Comparison of ENCODE assay signal across 16 mouse cellular contexts in genomic region chr8:72365016-72365415, GRCm38 (mm10). TPM values are rescaled to one million over a fixed set of nuclear protein-coding genes. Genes with fewer than 3 reads are reported as not detected.
DNase-seq lines count a peak whose midpoint lies in the region; ATAC-seq and TF ChIP-seq lines count a peak whose summit lies in the region.
"Had no signal": no experiment of that assay in that cellular context is flagged by ENCODE, and none has a peak within 500 bp of the region (broad histone marks: within the 10 kb centered on the region; RNA-seq: fewer than 3 reads in every experiment).

No protein-coding gene starts in this region.

- H3K27me3 ChIP-seq in splenic B cell, adult 2 months (ENCODE audit: control insufficient read depth, insufficient read depth, low read length, poor library complexity, severe bottlenecking), result no peaks in the 10 kb centered on the region
- H3K27me3 ChIP-seq: neural tube, embryonic 12.5 days; Patski; stomach, embryonic 15.5 days had no signal

- no peak for ATAC-seq in megakaryocyte, adult 5-6 weeks (ENCODE audit: poor library complexity, severe bottlenecking)

- DNase-seq in adrenal gland, postnatal 14 days, result peak; percentile 29
- DNase-seq in adrenal gland, postnatal 4 days (ENCODE audit: low spot score in 2 of 2), result no peak
- DNase-seq in left cerebral cortex, adult 2 months (ENCODE audit: extremely low spot score in 1 of 2, low spot score in 2 of 2), result no peak
- DNase-seq in left cerebral cortex, postnatal 10 days (ENCODE audit: extremely low spot score in 1 of 2, low spot score in 2 of 2), result no peak
- DNase-seq in thymus, postnatal 4 days, result peak; percentile 19
- no peak for DNase-seq in thymus, postnatal 14 days
- DNase-seq in splenic B cell, adult 2 months (ENCODE audit: low read depth, low spot score), result peak; percentile 66
- DNase-seq: cerebellum, postnatal 10 days; gastrocnemius, postnatal 14 days; heart, postnatal 4 days had no signal

- intact Hi-C loops in left cerebral cortex, adult 2 months (cut with DNase I), result loop anchor here (5.0 kb wide), 1 partner anchor 188 kb away; no protein-coding TSS in a partner anchor
- intact Hi-C loops in left cerebral cortex, postnatal 10 days (cut with DNase I), result loop anchor here (5.0 kb wide), 2 partner anchors 103 to 188 kb away; no protein-coding TSS in a partner anchor

- H3K4me3 ChIP-seq in left cerebral cortex, adult 2 months, result no peak overlapping the region
- H3K4me3 ChIP-seq: limb, embryonic 10.5 days; neural tube, embryonic 12.5 days; stomach, embryonic 15.5 days had no signal

- peak overlapping the region; percentile 30 for H3K27ac ChIP-seq in left cerebral cortex, adult 2 months
- H3K27ac ChIP-seq: hindbrain, postnatal 0 days; limb, embryonic 10.5 days; neural tube, embryonic 12.5 days; stomach, embryonic 15.5 days had no signal

- peaks cover 2% of the 10 kb centered on the region; the same call in 1 of the 2 replicates for H3K36me3 ChIP-seq in splenic B cell, adult 2 months (ENCODE audit: control insufficient read depth, insufficient read depth, low read length, poor library complexity, severe bottlenecking)

- TF ChIP-seq CTCF in left cerebral cortex, adult 2 months (IDR thresholded peaks at IDR 0.05), result no peak

RNA-seq across cellular contexts. Expression of gene Klf2, which starts 46.2 kb away (rescaled TPM):
- 73.8 and 95.6 TPM in 2 replicates for total RNA-seq in adrenal gland, postnatal 14 days (2021)
- total RNA-seq in adrenal gland, postnatal 4 days (2021), result 10 to 100 TPM; 40.6 to 41.4 TPM
- total RNA-seq in left cerebral cortex, adult 2 months (2021), result 10 to 100 TPM; 17.1 to 32.3 TPM
- 10 to 100 TPM; 15.4 to 18.9 TPM for total RNA-seq in left cerebral cortex, postnatal 10 days (2021)
- total RNA-seq in megakaryocyte, adult 5-6 weeks (2015), result 70.6 and 72.1 TPM in 2 replicates
- 18.9 and 25.5 TPM in 2 replicates for total RNA-seq in megakaryocyte, adult 5-6 weeks (2017)

RNA-seq across cellular contexts. Expression of gene Eps15l1, which starts 56.2 kb away (rescaled TPM):
- total RNA-seq in adrenal gland, postnatal 14 days (2021), result 49.9 and 53.9 TPM in 2 replicates
- total RNA-seq in adrenal gland, postnatal 4 days (2021), result 10 to 100 TPM; 69.9 to 70.8 TPM
- 10 to 100 TPM; 66.4 to 73.0 TPM for total RNA-seq in left cerebral cortex, adult 2 months (2021)
- 10 to 100 TPM; 69.6 to 72.0 TPM for total RNA-seq in left cerebral cortex, postnatal 10 days (2021)
- total RNA-seq in megakaryocyte, adult 5-6 weeks (2015), result 45.7 and 53.4 TPM in 2 replicates
- total RNA-seq in megakaryocyte, adult 5-6 weeks (2017), result 41.9 and 46.5 TPM in 2 replicates

RNA-seq across cellular contexts. Expression of gene Gm10282, which starts 60.0 kb away (rescaled TPM):
- 16.0 and 16.8 TPM in 2 replicates for total RNA-seq in adrenal gland, postnatal 14 days (2021)
- total RNA-seq in adrenal gland, postnatal 4 days (2021), result 10 to 100 TPM; 30.9 to 31.2 TPM
- total RNA-seq in left cerebral cortex, adult 2 months (2021), result 1 to 10 TPM; 3.9 to 6.2 TPM
- 10 to 100 TPM in 1 of 2 experiments, 1 to 10 TPM in 1; 6.3 to 10.8 TPM for total RNA-seq in left cerebral cortex, postnatal 10 days (2021)
- total RNA-seq in megakaryocyte, adult 5-6 weeks (2015), result 40.0 and 43.6 TPM in 2 replicates
- total RNA-seq in megakaryocyte, adult 5-6 weeks (2017), result 40.6 and 43.1 TPM in 2 replicates

Comparison
In these comparisons a context has a peak if more than half of its experiments do, and no peak if none do; other contexts are left out.
1. DNase-seq: peak in adrenal gland, postnatal 14 days (single experiment), thymus, postnatal 4 days (single experiment) and splenic B cell, adult 2 months (single experiment); none in adrenal gland, postnatal 4 days (0 of 2), left cerebral cortex, adult 2 months (0 of 2), left cerebral cortex, postnatal 10 days (0 of 2) and thymus, postnatal 14 days (single experiment).